Mouse (Mus musculus): Measurements from ENCODE around the gene Hcrtr1. TPM values are rescaled to one million over a fixed set of nuclear protein-coding genes. Genes with fewer than 3 reads are reported as not detected.

The Hcrtr1 gene
- polyA plus RNA-seq, 1 experiment from 2014 or later, result not detected

DNA sequence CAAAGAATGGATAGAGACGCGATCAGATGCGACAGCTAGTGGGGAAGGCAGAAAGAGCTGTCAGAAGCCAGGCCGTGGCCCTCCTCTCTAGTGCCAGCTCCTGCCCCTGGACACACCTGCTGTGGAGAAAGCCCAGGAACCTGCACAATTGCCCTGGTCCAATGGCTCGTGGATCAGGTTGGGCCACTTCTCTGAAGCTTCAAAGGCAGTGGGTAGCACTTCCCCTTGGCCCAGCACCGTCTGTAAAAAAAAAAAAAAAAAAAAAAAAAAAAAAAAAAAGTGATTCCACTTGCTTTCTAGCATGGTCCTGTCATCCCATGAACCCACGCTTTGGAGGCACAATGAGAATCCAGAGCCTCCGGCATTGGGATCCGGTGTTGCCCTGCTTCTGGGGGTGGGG lies 28.7 kb upstream of the Hcrtr1 start:
- 36% methylated on average over 9 of the region's 9 CpGs for WGBS

GRCm38 (mm10) chr4:130167321-130167720 lies 28.2 kb upstream of the Hcrtr1 start:
- H3K4me3 ChIP-seq, result no peak overlapping the region
- no peaks in the 10 kb centered on the region for H3K27me3 ChIP-seq (replicated peaks)
- 59% methylated on average over 22 of the region's 22 CpGs for WGBS
- peaks cover 5% of the 10 kb centered on the region; the same call in 1 of the 2 replicates for H3K36me3 ChIP-seq
- H3K4me1 ChIP-seq (replicated peaks), result peaks cover 88% of the 10 kb centered on the region
- peak overlapping the region; percentile 52 for H3K4me2 ChIP-seq
- no peak for ATAC-seq (ENCODE audit: insufficient number of reproducible peaks, low FRiP score)
- peak overlapping the region; percentile 12; the same call in 1 of the 2 replicates for H3K9ac ChIP-seq
- peak overlapping the region; percentile 69; the same call in 1 of the 2 replicates for H3K27ac ChIP-seq (ENCODE audit: poor library complexity, severe bottlenecking)
- H3K9me3 ChIP-seq (replicated peaks), result no peaks in the 10 kb centered on the region

More for the DNA sequence above, 28.7 kb upstream of the Hcrtr1 start:
- Histone ChIP-seq H3K9me3 (replicated peaks) (no peaks in the 10 kb centered on the region), H3K27ac (ENCODE audit: poor library complexity, severe bottlenecking) (peak overlapping the region; percentile 78), H3K4me1 (replicated peaks) (peaks cover 88% of the 10 kb centered on the region), H3K27me3 (replicated peaks) (no peaks in the 10 kb centered on the region), H3K36me3 (peaks cover 5% of the 10 kb centered on the region; the same call in 1 of the 2 replicates), H3K4me2 (peak overlapping the region; percentile 52), H3K9ac (peak overlapping the region; percentile 46; the same call in 1 of the 2 replicates), H3K4me3 (peak overlapping the region; percentile 3; the same call in 1 of the 2 replicates)
- no peak for ATAC-seq (ENCODE audit: insufficient number of reproducible peaks, low FRiP score)

DNA sequence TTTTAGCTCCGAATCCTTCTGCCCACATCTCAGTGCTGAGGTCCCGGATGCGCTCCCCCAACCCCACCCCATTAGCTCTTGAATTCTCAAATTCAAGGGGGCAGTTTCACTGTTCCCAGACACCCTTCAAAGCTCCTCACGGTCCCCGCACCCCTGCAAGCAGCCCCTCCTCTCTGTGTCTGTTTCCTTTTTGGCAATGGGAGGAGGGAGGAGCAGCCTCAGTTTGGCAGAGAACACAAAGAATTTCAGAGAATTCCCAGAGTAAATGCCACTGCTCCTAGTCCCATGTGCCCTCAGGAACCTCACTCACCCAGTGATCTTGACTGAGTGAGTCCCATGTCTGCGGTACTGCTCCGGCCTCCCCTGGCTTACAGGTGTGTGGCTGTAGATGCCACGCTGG lies 27.4 kb upstream of the Hcrtr1 start:
- WGBS, result 74% methylated on average over 8 of the region's 8 CpGs
- Histone ChIP-seq H3K27me3 (replicated peaks) (no peaks in the 10 kb centered on the region), H3K4me1 (replicated peaks) (peaks cover 87% of the 10 kb centered on the region), H3K36me3 (peaks cover 5% of the 10 kb centered on the region; the same call in 1 of the 2 replicates), H3K4me2 (no peak overlapping the region), H3K27ac (ENCODE audit: poor library complexity, severe bottlenecking) (0 out of 2 replicates have a peak overlapping the region, but pooled peaks have one; percentile 1), H3K9ac (no peak overlapping the region), H3K9me3 (replicated peaks) (no peaks in the 10 kb centered on the region), H3K4me3 (no peak overlapping the region)
- ATAC-seq (ENCODE audit: insufficient number of reproducible peaks, low FRiP score), result no peak

GRCm38 (mm10) chr4:130166061-130166460 lies 26.9 kb upstream of the Hcrtr1 start:
- H3K27ac ChIP-seq (ENCODE audit: poor library complexity, severe bottlenecking), result no peak overlapping the region
- H3K4me1 ChIP-seq (replicated peaks), result peaks cover 87% of the 10 kb centered on the region
- H3K36me3 ChIP-seq, result peaks cover 5% of the 10 kb centered on the region; the same call in 1 of the 2 replicates
- H3K9ac ChIP-seq, result no peak overlapping the region
- no peaks in the 10 kb centered on the region for H3K9me3 ChIP-seq (replicated peaks)
- ATAC-seq (ENCODE audit: insufficient number of reproducible peaks, low FRiP score), result no peak
- H3K4me2 ChIP-seq, result no peak overlapping the region
- H3K4me3 ChIP-seq, result no peak overlapping the region
- H3K27me3 ChIP-seq (replicated peaks), result no peaks in the 10 kb centered on the region
- 79% methylated on average over 18 of the region's 18 CpGs for WGBS

GRCm38 (mm10) chr4:130164121-130164520 lies 25.0 kb upstream of the Hcrtr1 start:
- no peaks in the 10 kb centered on the region; the same call in 1 of the 2 replicates for H3K36me3 ChIP-seq
- 0 out of 2 replicates have a peak overlapping the region, but pooled peaks have one; percentile 60 for H3K4me2 ChIP-seq
- H3K4me3 ChIP-seq, result no peak overlapping the region
- H3K27ac ChIP-seq (ENCODE audit: poor library complexity, severe bottlenecking), result peak overlapping the region; percentile 38
- peak overlapping the region; percentile 63; the same call in 1 of the 2 replicates for H3K9ac ChIP-seq
- H3K27me3 ChIP-seq (replicated peaks), result no peaks in the 10 kb centered on the region
- ATAC-seq (ENCODE audit: insufficient number of reproducible peaks, low FRiP score), result no peak
- WGBS, result 69% methylated on average over 6 of the region's 6 CpGs
- peaks cover 75% of the 10 kb centered on the region for H3K4me1 ChIP-seq (replicated peaks)
- H3K9me3 ChIP-seq (replicated peaks), result no peaks in the 10 kb centered on the region

- Histone ChIP-seq H3K9me3 (replicated peaks) (no peaks in the 10 kb centered on the region), H3K9ac (peak overlapping the region; percentile 63), H3K27ac (ENCODE audit: poor library complexity, severe bottlenecking) (peak overlapping the region; percentile 38), H3K4me3 (peak overlapping the region; percentile 30), H3K4me1 (replicated peaks) (peaks cover 68% of the 10 kb centered on the region), H3K36me3 (no peaks in the 10 kb centered on the region; the same call in 1 of the 2 replicates), H3K4me2 (peak overlapping the region; percentile 60), H3K27me3 (replicated peaks) (no peaks in the 10 kb centered on the region)
- ATAC-seq (ENCODE audit: insufficient number of reproducible peaks, low FRiP score), result peak; percentile 52; the same call in 1 of the 2 replicates
- WGBS, result 4% methylated on average over 20 of the region's 20 CpGs
Observed at GRCm38 (mm10) chr4:130163391-130163861, 24.3 kb upstream of the Hcrtr1 start.

GRCm38 (mm10) chr4:130161349-130161748 lies 22.2 kb upstream of the Hcrtr1 start:
- 25% methylated on average over 4 of the region's 4 CpGs for WGBS
- Histone ChIP-seq H3K27ac (ENCODE audit: poor library complexity, severe bottlenecking) (0 out of 2 replicates have a peak overlapping the region, but pooled peaks have one; percentile 18), H3K4me1 (replicated peaks) (peaks cover 47% of the 10 kb centered on the region), H3K36me3 (no peaks in the 10 kb centered on the region; the same call in 1 of the 2 replicates), H3K4me2 (no peak overlapping the region), H3K4me3 (no peak overlapping the region), H3K27me3 (replicated peaks) (no peaks in the 10 kb centered on the region), H3K9me3 (replicated peaks) (no peaks in the 10 kb centered on the region), H3K9ac (no peak overlapping the region)
- ATAC-seq (ENCODE audit: insufficient number of reproducible peaks, low FRiP score), result no peak

DNA sequence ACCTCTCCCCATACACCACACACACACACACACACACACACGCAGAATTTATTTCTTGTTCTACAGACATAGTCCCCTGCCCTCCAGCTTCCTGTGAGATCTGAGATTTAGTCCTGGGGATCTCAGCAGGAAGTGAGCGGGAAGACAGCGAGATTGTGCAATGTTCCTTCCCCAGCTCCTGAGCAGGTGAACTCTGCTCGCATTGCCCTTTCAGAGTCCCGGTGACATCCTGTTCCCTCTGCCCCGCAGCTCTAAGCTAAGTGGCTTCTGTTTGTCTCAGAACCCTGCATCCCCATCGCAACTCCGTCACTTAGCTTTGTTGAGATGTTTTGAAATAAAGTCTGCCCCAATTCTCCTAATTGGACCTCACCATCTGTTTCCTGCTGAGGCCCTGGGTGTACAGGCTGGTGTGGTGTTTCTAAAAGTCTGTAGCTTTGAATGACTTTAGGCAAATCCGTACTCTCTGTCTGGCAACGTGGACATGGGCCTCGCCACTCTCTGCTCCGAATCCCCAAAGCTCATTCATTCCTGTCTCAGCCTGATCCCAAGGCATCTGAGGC lies 17.7 kb upstream of the Hcrtr1 start:
- H3K4me2 ChIP-seq, result no peak overlapping the region
- H3K9ac ChIP-seq, result no peak overlapping the region
- 0 out of 2 replicates have a peak, but pooled peaks cover 2% of the 10 kb centered on the region for H3K9me3 ChIP-seq (replicated peaks)
- peaks cover 24% of the 10 kb centered on the region for H3K27me3 ChIP-seq (replicated peaks)
- peaks cover 12% of the 10 kb centered on the region for H3K4me1 ChIP-seq (replicated peaks)
- no peak overlapping the region for H3K4me3 ChIP-seq
- H3K36me3 ChIP-seq, result no peaks in the 10 kb centered on the region
- no peak overlapping the region for H3K27ac ChIP-seq (ENCODE audit: poor library complexity, severe bottlenecking)
- ATAC-seq (ENCODE audit: insufficient number of reproducible peaks, low FRiP score), result no peak
- 67% methylated on average over 12 of the region's 12 CpGs for WGBS

GRCm38 (mm10) chr4:130154250-130154649 lies 15.1 kb upstream of the Hcrtr1 start:
- WGBS, result 78% methylated on average over 3 of the region's 3 CpGs
- Histone ChIP-seq H3K9me3 (replicated peaks) (0 out of 2 replicates have a peak, but pooled peaks cover 2% of the 10 kb centered on the region), H3K4me1 (replicated peaks) (no peaks in the 10 kb centered on the region), H3K36me3 (no peaks in the 10 kb centered on the region), H3K4me2 (no peak overlapping the region), H3K4me3 (no peak overlapping the region), H3K27ac (ENCODE audit: poor library complexity, severe bottlenecking) (no peak overlapping the region), H3K9ac (no peak overlapping the region), H3K27me3 (replicated peaks) (peaks cover 36% of the 10 kb centered on the region)
- no peak for ATAC-seq (ENCODE audit: insufficient number of reproducible peaks, low FRiP score)

DNA sequence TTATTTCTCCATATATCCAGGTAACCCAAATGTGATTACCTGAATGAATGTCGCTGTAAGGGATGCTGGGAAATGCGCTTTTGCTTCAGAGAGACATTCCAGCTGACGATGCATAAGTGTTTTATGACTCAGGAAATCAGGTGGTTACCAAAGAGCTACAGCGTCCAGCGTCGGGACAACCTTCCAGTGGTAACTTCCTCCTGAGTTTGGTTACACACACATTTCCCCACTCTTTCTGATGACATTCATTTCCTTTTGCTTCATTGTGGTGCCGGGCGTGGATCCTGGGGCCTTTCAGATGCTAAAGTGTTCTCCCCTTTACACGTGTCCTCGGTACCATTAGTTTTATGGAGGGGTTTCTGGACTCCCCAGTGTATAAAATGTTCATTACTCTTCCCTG lies 9.2 kb upstream of the Hcrtr1 start:
- H3K36me3 ChIP-seq, result no peaks in the 10 kb centered on the region
- H3K4me1 ChIP-seq (replicated peaks), result no peaks in the 10 kb centered on the region
- no peak overlapping the region for H3K4me2 ChIP-seq
- H3K27me3 ChIP-seq (replicated peaks), result peaks cover 67% of the 10 kb centered on the region
- no peak for ATAC-seq (ENCODE audit: insufficient number of reproducible peaks, low FRiP score)
- no peak overlapping the region for H3K4me3 ChIP-seq
- 0 out of 2 replicates have a peak, but pooled peaks cover 6% of the 10 kb centered on the region for H3K9me3 ChIP-seq (replicated peaks)
- H3K9ac ChIP-seq, result no peak overlapping the region
- H3K27ac ChIP-seq (ENCODE audit: poor library complexity, severe bottlenecking), result no peak overlapping the region
- WGBS, result 73% methylated on average over 10 of the region's 10 CpGs

GRCm38 (mm10) chr4:130141786-130142185 lies 2.6 kb upstream of the Hcrtr1 start:
- H3K27me3 ChIP-seq (replicated peaks), result peaks cover 87% of the 10 kb centered on the region
- H3K36me3 ChIP-seq, result no peaks in the 10 kb centered on the region
- WGBS, result 61% methylated on average over 3 of the region's 3 CpGs
- no peak for ATAC-seq (ENCODE audit: insufficient number of reproducible peaks, low FRiP score)
- no peak overlapping the region for H3K4me3 ChIP-seq
- H3K4me2 ChIP-seq, result no peak overlapping the region
- H3K9ac ChIP-seq, result no peak overlapping the region
- 0 out of 2 replicates have a peak, but pooled peaks cover 6% of the 10 kb centered on the region for H3K9me3 ChIP-seq (replicated peaks)
- H3K4me1 ChIP-seq (replicated peaks), result peaks cover 27% of the 10 kb centered on the region
- no peak overlapping the region for H3K27ac ChIP-seq (ENCODE audit: poor library complexity, severe bottlenecking)
